Mouse (Mus musculus) heart, embryonic 16.5 days (tissue): Measurements from ENCODE around the gene Agmat. TPM values are rescaled to one million over a fixed set of nuclear protein-coding genes. Genes with fewer than 3 reads are reported as not detected.

Source experiments
- polyA plus RNA-seq: library from polyadenylated mRNA; unstranded; fragments of >200 nt; fragmentation: Nextera tagmentation; extraction: Ambion mirVana; gene quantifications from 2 replicates; pipeline ENCODE4 v1.2.1, GENCODE M21; 2015

Gene Agmat
- polyA plus RNA-seq, 1 experiment from 2014 or later, result 0.71 TPM

Other genes starting within 250 kb of the Agmat start
- 5.2 and 7.1 TPM in 2 replicates for gene Spen, start 208.1 kb upstream of the Agmat start, polyA plus RNA-seq
- gene Fblim1, start 140.6 kb upstream of the Agmat start, polyA plus RNA-seq, result 46.9 and 49.7 TPM in 2 replicates
- gene Tmem82, start 128.0 kb upstream of the Agmat start, polyA plus RNA-seq, result 1.1 and 1.7 TPM in 2 replicates
- gene Slc25a34, start 122.9 kb upstream of the Agmat start, polyA plus RNA-seq, result 1.3 TPM in 2 replicates
- gene Plekhm2, start 81.8 kb upstream of the Agmat start, polyA plus RNA-seq, result 4.9 and 6.2 TPM in 2 replicates
- 0.21 TPM in 1 of 2 replicates, not detected in the other for gene Rsc1a1, start 61.1 kb upstream of the Agmat start, polyA plus RNA-seq
- gene Ddi2, start 23.3 kb upstream of the Agmat start, polyA plus RNA-seq, result 14.1 and 15.1 TPM in 2 replicates
- 4.4 and 4.5 TPM in 2 replicates for gene Dnajc16, start 44.3 kb downstream of the Agmat start, polyA plus RNA-seq
- gene Casp9, start 46.9 kb downstream of the Agmat start, polyA plus RNA-seq, result 17.1 and 19.3 TPM in 2 replicates
- 0.63 TPM in 1 of 2 replicates, not detected in the other for gene Cela2a, start 79.5 kb downstream of the Agmat start, polyA plus RNA-seq
- not detected in 2 replicates for gene Ctrc, start 99.7 kb downstream of the Agmat start, polyA plus RNA-seq
- gene Efhd2, start 128.2 kb downstream of the Agmat start, polyA plus RNA-seq, result 79.2 and 80.4 TPM in 2 replicates